Mouse (Mus musculus) liver, postnatal 0 days (tissue): ENCODE measurements around the gene Serpina10. TPM values are rescaled to one million over a fixed set of nuclear protein-coding genes. Genes with fewer than 3 reads are reported as not detected.
A peak's percentile ranks its signal among the peaks of the same experiment; 100 is the strongest.

ENCODE experiments used
- ATAC-seq: fragments of 200-750 bp; cut with Nextera tagmentation; 2 replicates; pipeline ENCODE4 v1.8.0; 2017; ENCODE audit warnings: mild to moderate bottlenecking, moderate library complexity
- DNase-seq: peaks from one replicate; pipeline ENCODE4 v3.0.0-alpha.2; 2016
- H3K27ac ChIP-seq: fragments of 300-500 bp; sonication (generic); 2 replicates; pipeline ENCODE4 v1.5.1; 2014; ENCODE audit warnings: antibody characterized with exemption, moderate library complexity, mild to moderate bottlenecking, low read depth
- H3K27me3 ChIP-seq: fragments of 300-500 bp; sonication (generic); 2 replicates; pipeline ENCODE4 v1.6.1; 2014; ENCODE audit warnings: low read length, control low read depth, mixed read lengths; ENCODE audit not compliant: insufficient read depth
- H3K36me3 ChIP-seq: fragments of 300-500 bp; sonication (generic); replicated peaks from 2 replicates; pipeline ENCODE4 v1.6.1; 2014; ENCODE audit warnings: mild to moderate bottlenecking, control low read depth, low read length, moderate library complexity, mixed read lengths; ENCODE audit not compliant: insufficient read depth
- H3K4me1 ChIP-seq: fragments of 300-500 bp; sonication (generic); 2 replicates; pipeline ENCODE4 v1.6.1; 2014; ENCODE audit warnings: antibody characterized with exemption, mild to moderate bottlenecking, control low read depth; ENCODE audit not compliant: insufficient read depth
- H3K4me2 ChIP-seq: fragments of 300-500 bp; sonication (generic); 2 replicates; pipeline ENCODE4 v1.6.1; 2014; ENCODE audit warnings: low read depth, mild to moderate bottlenecking, low read length, moderate library complexity, mixed read lengths
- H3K4me3 ChIP-seq: fragments of 300-500 bp; sonication (generic); 2 replicates; pipeline ENCODE4 v1.5.1; 2014; ENCODE audit warnings: low read depth, low read length
- H3K9ac ChIP-seq: fragments of 300-500 bp; sonication (generic); replicated peaks from 2 replicates; pipeline ENCODE4 v1.6.1; 2014; ENCODE audit warnings: mild to moderate bottlenecking, moderate library complexity
- H3K9me3 ChIP-seq: fragments of 300-500 bp; sonication (generic); 2 replicates; pipeline ENCODE4 v1.6.1; 2016; ENCODE audit warnings: mild to moderate bottlenecking, control low read depth, low read length, mixed read lengths
- CTCF ChIP-seq: sonication (generic); IDR thresholded peaks from 2 replicates; pipeline ENCODE4 v1.5.1; 2016; ENCODE audit warnings: antibody characterized with exemption, low read depth
- EP300 ChIP-seq: IDR thresholded peaks from 2 replicates; pipeline ENCODE4 v1.6.1; 2016; ENCODE audit warnings: antibody characterized with exemption, low read depth, mild to moderate bottlenecking
- WGBS: fragments of 180-500 bp; shearing (Covaris S2); extraction: QIAGEN DNeasy Blood & Tissue Kit; methylation state at CpG from one replicate; pipeline ENCODE4 v1.1.7; 2014; ENCODE audit not compliant: insufficient replicate concordance; 5-methylcytosine and 5-hydroxymethylcytosine counted together
- polyA plus RNA-seq: library from polyadenylated mRNA; unstranded; fragments of >200 nt; fragmentation: Nextera tagmentation; extraction: Ambion mirVana; gene quantifications from 2 replicates; pipeline ENCODE4 v1.2.1, GENCODE M21; 2015

Gene Serpina10
- polyA plus RNA-seq, 1 experiment from 2014 or later = 47.6 TPM

GRCm38 (mm10) chr12:103635846-103636245, 4.6 kb upstream of the Serpina10 start:
- 41% methylated on average over 2 of the region's 2 CpGs for WGBS
- H3K36me3 ChIP-seq = no peaks in the 10 kb centered on the region
- no peak overlapping the region for H3K4me3 ChIP-seq
- TF ChIP-seq EP300 (no peak; the same call in 1 of the 2 replicates), CTCF (no peak)
- H3K9ac ChIP-seq = no peak overlapping the region
- no peaks in the 10 kb centered on the region for H3K9me3 ChIP-seq
- ATAC-seq (peak; percentile 87), DNase-seq (no peak)
- no peaks in the 10 kb centered on the region for H3K27me3 ChIP-seq
- 0 out of 2 replicates have a peak, but pooled peaks cover 3% of the 10 kb centered on the region for H3K4me1 ChIP-seq
- no peak overlapping the region for H3K4me2 ChIP-seq
- peak overlapping the region; percentile 86 for H3K27ac ChIP-seq

GRCm38 (mm10) chr12:103634430-103634829, 3.2 kb upstream of the Serpina10 start:
- 61% methylated on average over 2 of the region's 2 CpGs for WGBS
- Histone ChIP-seq H3K27ac (no peak overlapping the region), H3K4me2 (no peak overlapping the region), H3K27me3 (no peaks in the 10 kb centered on the region), H3K9ac (no peak overlapping the region), H3K4me3 (no peak overlapping the region), H3K4me1 (0 out of 2 replicates have a peak, but pooled peaks cover 3% of the 10 kb centered on the region), H3K9me3 (no peaks in the 10 kb centered on the region), H3K36me3 (no peaks in the 10 kb centered on the region)
- ATAC-seq (no peak), DNase-seq (no peak)
- TF ChIP-seq EP300 (no peak), CTCF (no peak)

GRCm38 (mm10) chr12:103616860-103617261, 14.4 kb downstream of the Serpina10 start:
- Histone ChIP-seq H3K4me1 (no peaks in the 10 kb centered on the region), H3K27ac (no peak overlapping the region), H3K9ac (no peak overlapping the region), H3K4me3 (no peak overlapping the region), H3K36me3 (peaks cover 2% of the 10 kb centered on the region; the same call in 1 of the 2 replicates), H3K9me3 (no peaks in the 10 kb centered on the region), H3K4me2 (no peak overlapping the region), H3K27me3 (no peaks in the 10 kb centered on the region)
- 0 out of 2 replicates have a peak, but pooled peaks have one; percentile 31 for ATAC-seq
- no peak for DNase-seq
- WGBS = 49% methylated on average over 10 of the region's 10 CpGs
- TF ChIP-seq CTCF (no peak), EP300 (no peak)

- no peaks in the 10 kb centered on the region for H3K9me3 ChIP-seq
- no peak for TF ChIP-seq EP300
- no peak for TF ChIP-seq CTCF
- H3K4me3 ChIP-seq = no peak overlapping the region
- DNase-seq (no peak), ATAC-seq (peak; percentile 94)
- H3K27ac ChIP-seq = peak overlapping the region; percentile 66
- no peaks in the 10 kb centered on the region for H3K27me3 ChIP-seq
- H3K4me1 ChIP-seq = no peaks in the 10 kb centered on the region
- WGBS = 49% methylated on average over 4 of the region's 4 CpGs
- no peak overlapping the region for H3K9ac ChIP-seq
- no peak overlapping the region for H3K4me2 ChIP-seq
- peaks cover 11% of the 10 kb centered on the region for H3K36me3 ChIP-seq
These were observed 15.5 kb downstream of the Serpina10 start for GRCm38 (mm10) chr12:103615734-103616133.

GRCm38 (mm10) chr12:103615141-103615540, 16.1 kb downstream of the Serpina10 start:
- no peak for TF ChIP-seq CTCF
- no peak for TF ChIP-seq EP300
- Histone ChIP-seq H3K4me1 (no peaks in the 10 kb centered on the region), H3K36me3 (peaks cover 14% of the 10 kb centered on the region), H3K9me3 (no peaks in the 10 kb centered on the region), H3K4me2 (no peak overlapping the region), H3K27me3 (no peaks in the 10 kb centered on the region), H3K27ac (peak overlapping the region; percentile 66), H3K4me3 (no peak overlapping the region), H3K9ac (no peak overlapping the region; the same call in 1 of the 2 replicates)
- WGBS = 74% methylated on average over 1 of the region's 1 CpGs
- ATAC-seq = peak; percentile 12; the same call in 1 of the 2 replicates
- DNase-seq = no peak

GRCm38 (mm10) chr12:103601839-103602238, 29.4 kb downstream of the Serpina10 start:
- DNase-seq = no peak
- Histone ChIP-seq H3K9ac (no peak overlapping the region), H3K27ac (no peak overlapping the region), H3K4me3 (no peak overlapping the region), H3K4me2 (no peak overlapping the region), H3K4me1 (no peaks in the 10 kb centered on the region), H3K27me3 (no peaks in the 10 kb centered on the region), H3K9me3 (no peaks in the 10 kb centered on the region), H3K36me3 (no peaks in the 10 kb centered on the region)
- TF ChIP-seq EP300 = no peak
- 73% methylated on average over 3 of the region's 3 CpGs for WGBS
- ATAC-seq = no peak

- H3K27ac ChIP-seq = no peak overlapping the region
- 51% methylated on average over 3 of the region's 3 CpGs for WGBS
- H3K4me2 ChIP-seq = no peak overlapping the region
- DNase-seq (no peak), ATAC-seq (no peak)
- TF ChIP-seq CTCF (no peak), EP300 (no peak)
- H3K9ac ChIP-seq = no peak overlapping the region
- no peaks in the 10 kb centered on the region for H3K36me3 ChIP-seq
- H3K4me1 ChIP-seq = no peaks in the 10 kb centered on the region
- H3K27me3 ChIP-seq = no peaks in the 10 kb centered on the region
- H3K4me3 ChIP-seq = no peak overlapping the region
- no peaks in the 10 kb centered on the region for H3K9me3 ChIP-seq
These were observed 30.9 kb downstream of the Serpina10 start for GRCm38 (mm10) chr12:103600364-103600763.
